Mouse (Mus musculus) left cerebral cortex, postnatal 36 days (tissue): ENCODE measurements around the gene Fjx1. TPM values are rescaled to one million over a fixed set of nuclear protein-coding genes. Genes with fewer than 3 reads are reported as not detected.

ENCODE experiments used
- DNase-seq, 2 experiments: peaks; one replicate each; pipeline ENCODE4 v3.0.0; 2021 to 2022; ENCODE audit warnings: low spot score in 2 of 2, mixed read lengths in 1 of 2
- intact Hi-C: fragments of 180-260 bp; cut with DNase I; formaldehyde crosslinking; loops from one replicate; pipeline ENCODE4 v1.15.1; 2025
- total RNA-seq, 2 experiments: library from RNA; stranded (reverse); gene quantifications; 2 replicates each; pipeline ENCODE4 v1.2.3; 2021

Fjx1 gene
- total RNA-seq, result 10 to 100 TPM; 57.1 to 76.9 TPM

- intact Hi-C loops, result loop anchor here (2.0 to 10.0 kb wide), 5 partner anchors 51 to 747 kb away; no protein-coding TSS in a partner anchor
- peak in 1 of 2 experiments; percentile 19 for DNase-seq
Observed at GRCm38 (mm10) chr2:102451671-102452549, at the start of gene Fjx1. Fjx1 (minus strand) TSS chr2:102452499.

- no peak for DNase-seq
- intact Hi-C loops, result no loop called here
Observed at GRCm38 (mm10) chr2:102500001-102500689, 47.8 kb upstream of the Fjx1 start.

- intact Hi-C loops, result no loop called here
- DNase-seq, result no peak
Observed at GRCm38 (mm10) chr2:102480738-102481137, 28.4 kb upstream of the Fjx1 start.

- intact Hi-C loops, result no loop called here
Observed at GRCm38 (mm10) chr2:102476101-102476500, 23.8 kb upstream of the Fjx1 start.

GRCm38 (mm10) chr2:102468645-102469044 is 16.3 kb upstream of the Fjx1 start:
- DNase-seq, result no peak

More at GRCm38 (mm10) chr2:102476101-102476500, 23.8 kb upstream of the Fjx1 start:
- DNase-seq, result no peak

GRCm38 (mm10) chr2:102464342-102464732 is 12.0 kb upstream of the Fjx1 start:
- intact Hi-C loops, result no loop called here
- no peak for DNase-seq

More at GRCm38 (mm10) chr2:102468645-102469044, 16.3 kb upstream of the Fjx1 start:
- intact Hi-C loops, result no loop called here

- intact Hi-C loops, result no loop called here
- peak; percentile 31 to 37 for DNase-seq
Observed at GRCm38 (mm10) chr2:102463587-102464341, 11.5 kb upstream of the Fjx1 start.

GRCm38 (mm10) chr2:102461491-102461890 is 9.2 kb upstream of the Fjx1 start:
- intact Hi-C loops, result no loop called here
- DNase-seq, result no peak

GRCm38 (mm10) chr2:102455126-102455525 is 2.8 kb upstream of the Fjx1 start:
- no peak for DNase-seq
- intact Hi-C loops, result loop anchor here (10.0 kb wide), 1 partner anchor 750 kb away; no protein-coding TSS in a partner anchor

- DNase-seq, result no peak
- intact Hi-C loops, result loop anchor here (1.0 to 10.0 kb wide), 4 partner anchors 421 to 749 kb away; no protein-coding TSS in a partner anchor
Observed at GRCm38 (mm10) chr2:102453447-102453846, 1.1 kb upstream of the Fjx1 start.

- intact Hi-C loops, result loop anchor here (2.0 to 10.0 kb wide), 5 partner anchors 50 to 746 kb away; no protein-coding TSS in a partner anchor
Observed at GRCm38 (mm10) chr2:102450761-102451670, 1.3 kb downstream of the Fjx1 start.

GRCm38 (mm10) chr2:102450248-102450760 is 2.0 kb downstream of the Fjx1 start:
- DNase-seq, result peak; percentile 57 to 73
- intact Hi-C loops, result loop anchor here (2.0 to 10.0 kb wide), 5 partner anchors 50 to 746 kb away; no protein-coding TSS in a partner anchor

More at GRCm38 (mm10) chr2:102450761-102451670, 1.3 kb downstream of the Fjx1 start:
- DNase-seq, result peak; percentile 67 to 74

- intact Hi-C loops, result loop anchor here (2.0 to 10.0 kb wide), 5 partner anchors 49 to 745 kb away; no protein-coding TSS in a partner anchor
- DNase-seq, result peak in 1 of 2 experiments; percentile 13
Observed at GRCm38 (mm10) chr2:102449630-102450247, 2.6 kb downstream of the Fjx1 start.

GRCm38 (mm10) chr2:102449056-102449455 is 3.2 kb downstream of the Fjx1 start:
- intact Hi-C loops, result no loop called here
- DNase-seq, result no peak

GRCm38 (mm10) chr2:102447831-102448230 is 4.5 kb downstream of the Fjx1 start:
- intact Hi-C loops, result no loop called here
- DNase-seq, result no peak

GRCm38 (mm10) chr2:102446851-102447250 is 5.4 kb downstream of the Fjx1 start:
- intact Hi-C loops, result no loop called here
- no peak for DNase-seq

GRCm38 (mm10) chr2:102437357-102438030 is 14.8 kb downstream of the Fjx1 start:
- no peak for DNase-seq
- intact Hi-C loops, result no loop called here
